Mouse (Mus musculus) ES-Bruce4 (cell line): ENCODE measurements around the gene Sh2d1b1. TPM values are rescaled to one million over a fixed set of nuclear protein-coding genes. Genes with fewer than 3 reads are reported as not detected.

Source experiments
- H3K27ac ChIP-seq: 2 replicates; pipeline ENCODE4 v1.5.1; 2012; ENCODE audit warnings: low read length, inconsistent platforms; ENCODE audit not compliant: insufficient read depth
- H3K27me3 ChIP-seq: 2 replicates; pipeline ENCODE4 v1.6.1; 2012; ENCODE audit warnings: mild to moderate bottlenecking, low read length, inconsistent platforms; ENCODE audit not compliant: control insufficient read depth, poor library complexity, insufficient read depth, severe bottlenecking
- H3K36me3 ChIP-seq: 2 replicates; pipeline ENCODE4 v1.6.1; 2012; ENCODE audit warnings: inconsistent platforms, mild to moderate bottlenecking, low read length, moderate library complexity; ENCODE audit not compliant: control insufficient read depth, poor library complexity, insufficient read depth, severe bottlenecking
- H3K4me1 ChIP-seq: one replicate; pipeline ENCODE4 v1.8.1; 2011; ENCODE audit warnings: low read length; ENCODE audit not compliant: control insufficient read depth, insufficient read depth
- H3K4me3 ChIP-seq: 2 replicates; pipeline ENCODE4 v1.5.1; 2011; ENCODE audit warnings: low read depth, mild to moderate bottlenecking, low read length
- H3K9ac ChIP-seq: 2 replicates; pipeline ENCODE4 v1.6.1; 2012; ENCODE audit warnings: low read depth, mild to moderate bottlenecking, inconsistent platforms; ENCODE audit not compliant: poor library complexity, severe bottlenecking
- H3K9me3 ChIP-seq: replicated peaks from 2 replicates; pipeline ENCODE4 v1.6.1; 2012; ENCODE audit warnings: mild to moderate bottlenecking, low read length, inconsistent platforms; ENCODE audit not compliant: control insufficient read depth, poor library complexity, insufficient read depth, severe bottlenecking
- CTCF ChIP-seq: IDR thresholded peaks from one replicate; pipeline ENCODE4 v1.8.1; 2011; ENCODE audit warnings: low read depth, low read length
- EP300 ChIP-seq: IDR thresholded peaks from 2 replicates; pipeline ENCODE4 v1.6.1; 2011; ENCODE audit warnings: low read depth, low read length; ENCODE audit not compliant: insufficient read depth
- POLR2A ChIP-seq: IDR thresholded peaks from one replicate; pipeline ENCODE4 v1.8.1; 2011; ENCODE audit warnings: low read length; ENCODE audit not compliant: insufficient read depth
- polyA plus RNA-seq: library from polyadenylated mRNA; stranded (reverse); fragments of >200 nt; gene quantifications from 2 replicates; pipeline ENCODE4 v1.2.4, GENCODE M21; 2011; ENCODE audit warnings: low read depth; ENCODE audit not compliant: missing spikeins, insufficient read depth, insufficient read length

Gene Sh2d1b1
- polyA plus RNA-seq, 1 experiment = not detected

DNA sequence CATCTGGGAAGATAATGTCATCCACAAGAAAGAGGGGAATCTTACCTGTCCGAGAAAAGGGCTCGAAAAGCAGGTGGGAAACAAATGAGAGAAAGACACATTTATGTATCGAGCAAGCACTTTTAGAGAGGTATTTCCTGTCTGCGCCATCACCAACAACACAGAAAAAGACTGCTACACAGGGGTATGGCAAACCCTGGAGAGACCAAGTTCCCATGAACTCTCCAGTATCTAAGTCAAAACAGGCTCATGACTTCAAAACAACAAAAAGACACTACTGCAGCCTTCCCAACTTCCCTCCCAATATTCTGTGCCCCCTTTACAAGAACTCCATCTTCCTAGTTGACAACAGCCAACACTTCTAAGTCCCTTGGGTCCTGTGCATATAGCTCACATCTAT is 29.1 kb downstream of the Sh2d1b1 start, which contains the start of gene Gm7694:
Gene Gm7694 (minus strand): TSS at position 101 of the 400 bp plus-strand sequence.
- no peak for TF ChIP-seq EP300
- no peak for TF ChIP-seq CTCF
- no peak for TF ChIP-seq POLR2A
- no peak within 1 kb of the TSS for H3K27ac ChIP-seq

GRCm38 (mm10) chr1:170308503-170308902 is 31.4 kb downstream of the Sh2d1b1 start, which contains the start of gene Spata46:
Spata46 (plus strand) TSS chr1:170308803.
- no peaks in the 10 kb centered on the region for H3K4me1 ChIP-seq
- no peaks in the 10 kb centered on the region for H3K9me3 ChIP-seq
- no peaks in the 10 kb centered on the region; the same call in 1 of the 2 replicates for H3K27me3 ChIP-seq
- H3K36me3 ChIP-seq = no peaks in the 10 kb centered on the region
- no peak within 1 kb of the TSS for H3K4me3 ChIP-seq
- H3K9ac ChIP-seq = no peak within 1 kb of the TSS
- H3K27ac ChIP-seq = no peak within 1 kb of the TSS
- TF ChIP-seq POLR2A = no peak
- no peak for TF ChIP-seq CTCF
- TF ChIP-seq EP300 = no peak

More for the DNA sequence above, 29.1 kb downstream of the Sh2d1b1 start, which contains the start of gene Gm7694:
- Histone ChIP-seq H3K27me3 (no peaks in the 10 kb centered on the region; the same call in 1 of the 2 replicates), H3K4me1 (no peaks in the 10 kb centered on the region), H3K4me3 (no peak within 1 kb of the TSS), H3K9ac (no peak within 1 kb of the TSS), H3K36me3 (no peaks in the 10 kb centered on the region), H3K9me3 (no peaks in the 10 kb centered on the region)

DNA sequence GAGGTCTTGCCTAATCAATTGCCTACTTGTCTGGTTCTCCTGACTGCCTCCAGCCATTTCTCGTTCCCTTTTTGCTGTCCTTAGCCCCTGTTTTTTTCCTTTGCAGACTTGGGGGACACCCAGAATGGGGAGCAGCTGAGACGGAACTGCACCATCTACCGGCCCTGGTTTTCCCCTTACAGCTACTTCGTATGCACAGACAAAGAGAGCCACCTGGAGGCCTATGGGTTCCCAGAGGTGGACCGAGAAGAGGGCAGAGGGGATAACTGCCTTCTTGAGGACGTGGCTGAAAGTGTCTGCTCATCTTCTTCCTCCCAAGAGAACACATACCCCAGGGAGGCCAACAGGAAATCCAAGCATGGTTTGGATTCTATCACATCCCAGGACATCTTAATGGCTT is 34.3 kb downstream of the Sh2d1b1 start:
- no peaks in the 10 kb centered on the region for H3K36me3 ChIP-seq
- no peaks in the 10 kb centered on the region; the same call in 1 of the 2 replicates for H3K27me3 ChIP-seq
- H3K27ac ChIP-seq = no peak overlapping the region
- no peaks in the 10 kb centered on the region for H3K4me1 ChIP-seq
- no peaks in the 10 kb centered on the region for H3K9me3 ChIP-seq
- no peak overlapping the region for H3K9ac ChIP-seq
- H3K4me3 ChIP-seq = no peak overlapping the region
- TF ChIP-seq CTCF (no peak), EP300 (no peak), POLR2A (no peak)

DNA sequence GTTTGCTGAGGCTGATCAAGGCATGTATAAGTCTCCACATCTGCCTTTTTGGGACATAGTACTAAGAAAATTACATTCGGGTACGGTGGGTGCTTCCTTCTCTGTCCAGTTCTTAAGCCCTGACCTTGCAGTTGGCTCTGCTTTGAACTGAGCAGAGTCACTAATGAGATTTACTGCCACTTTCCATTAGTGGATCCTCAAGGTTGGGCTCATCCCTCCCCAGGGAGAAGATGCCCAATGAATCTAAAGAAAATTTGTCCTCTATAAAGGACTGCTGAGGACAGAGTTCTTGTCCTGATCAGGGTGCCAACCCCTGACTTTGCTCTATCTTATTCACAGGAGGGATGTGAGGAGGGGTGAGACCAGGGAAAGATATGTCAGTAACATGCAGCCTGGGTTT is 44.9 kb downstream of the Sh2d1b1 start:
- no peak overlapping the region for H3K27ac ChIP-seq
- H3K9ac ChIP-seq = no peak overlapping the region
- TF ChIP-seq POLR2A = no peak
- H3K4me1 ChIP-seq = no peaks in the 10 kb centered on the region
- H3K36me3 ChIP-seq = no peaks in the 10 kb centered on the region
- H3K27me3 ChIP-seq = no peaks in the 10 kb centered on the region
- H3K9me3 ChIP-seq = no peaks in the 10 kb centered on the region
- H3K4me3 ChIP-seq = no peak overlapping the region

DNA sequence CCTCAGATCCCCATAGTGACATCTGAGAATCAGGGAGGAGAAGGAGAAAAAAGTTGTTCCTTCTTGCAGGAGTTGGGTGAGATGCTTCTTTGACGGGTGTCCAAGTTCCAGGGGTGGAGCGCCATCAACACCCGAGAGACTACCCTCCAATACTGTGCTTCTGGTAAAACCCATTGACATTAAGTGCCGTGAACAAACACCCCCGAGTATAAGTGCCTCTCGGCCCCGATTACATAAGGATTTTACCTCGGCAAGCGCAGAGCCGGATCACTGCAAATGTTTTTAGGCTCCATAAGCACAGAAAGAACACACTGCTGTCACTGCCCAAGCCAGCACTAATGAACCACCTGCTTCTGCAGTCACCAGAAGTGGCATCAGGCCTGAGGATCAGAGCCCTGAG is 45.9 kb downstream of the Sh2d1b1 start:
- no peaks in the 10 kb centered on the region for H3K36me3 ChIP-seq
- no peak overlapping the region for H3K9ac ChIP-seq
- no peak overlapping the region for H3K4me3 ChIP-seq
- no peak for TF ChIP-seq EP300
- no peak for TF ChIP-seq POLR2A
- no peak for TF ChIP-seq CTCF
- no peaks in the 10 kb centered on the region for H3K4me1 ChIP-seq
- H3K9me3 ChIP-seq = no peaks in the 10 kb centered on the region
- no peak overlapping the region for H3K27ac ChIP-seq
- H3K27me3 ChIP-seq = no peaks in the 10 kb centered on the region

GRCm38 (mm10) chr1:170324312-170324711 is 47.2 kb downstream of the Sh2d1b1 start:
- H3K9ac ChIP-seq = no peak overlapping the region
- no peak overlapping the region for H3K27ac ChIP-seq
- H3K4me3 ChIP-seq = no peak overlapping the region
- no peaks in the 10 kb centered on the region for H3K9me3 ChIP-seq
- H3K27me3 ChIP-seq = no peaks in the 10 kb centered on the region
- no peaks in the 10 kb centered on the region for H3K4me1 ChIP-seq
- no peak for TF ChIP-seq CTCF
- H3K36me3 ChIP-seq = no peaks in the 10 kb centered on the region
